Mouse (Mus musculus): ENCODE data around the gene Lsm3. TPM values are rescaled to one million over a fixed set of nuclear protein-coding genes. Genes with fewer than 3 reads are reported as not detected.

The Lsm3 gene
- polyA plus RNA-seq, 1 experiment: 60.7 TPM

DNA sequence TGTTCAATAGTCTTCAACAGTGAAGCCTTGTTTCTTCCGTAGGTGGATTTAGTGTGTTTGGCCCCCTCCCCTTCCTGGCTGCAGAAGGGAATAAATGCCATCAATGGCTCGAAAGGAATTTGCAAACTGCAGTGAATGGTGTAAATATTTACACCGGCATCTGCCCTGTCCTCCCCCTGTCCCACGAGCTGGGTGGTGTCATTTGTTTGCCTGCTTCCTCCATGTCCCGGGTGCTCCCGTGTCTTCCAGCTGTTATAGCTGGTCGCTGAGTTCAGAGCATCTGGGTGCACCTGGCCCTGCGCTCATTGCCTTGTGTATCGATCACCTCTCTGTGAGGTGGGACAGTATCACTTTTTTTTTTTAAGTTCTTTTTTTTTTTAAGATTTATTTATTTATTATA is 50.7 kb downstream of the Lsm3 start:
- Histone ChIP-seq H3K27ac (ENCODE audit: insufficient read depth, low read length) (no peak overlapping the region), H3K4me1 (ENCODE audit: control insufficient read depth, insufficient read depth, low read length) (no peaks in the 10 kb centered on the region), H3K4me3 (ENCODE audit: insufficient read depth, low read length) (no peak overlapping the region)
- no peak for TF ChIP-seq CTCF (IDR thresholded peaks at IDR 0.05; ENCODE audit: extremely low read depth, insufficient read depth, low read length)
- TF ChIP-seq POLR2A (IDR thresholded peaks at IDR 0.05; ENCODE audit: extremely low read depth, insufficient read depth, low read length): no peak

Other genes with a start within 250 kb of the Lsm3 start
- gene Wnt7a, start 104.6 kb upstream of the Lsm3 start, polyA plus RNA-seq (2012; rRNA removed): 8.6 and 9.6 TPM in 2 replicates
- 16.8 and 18.6 TPM in 2 replicates for gene Chchd4, start 42.4 kb upstream of the Lsm3 start, polyA plus RNA-seq (2012; rRNA removed)
- 30.8 and 33.3 TPM in 2 replicates for gene Tmem43, start 42.2 kb upstream of the Lsm3 start, polyA plus RNA-seq (2012; rRNA removed)
- 12.5 and 13.6 TPM in 2 replicates for gene Xpc, start within 50 bp of the Lsm3 start, polyA plus RNA-seq (2012; rRNA removed)
- 94.9 and 105 TPM in 2 replicates for gene Slc6a6, start 168.1 kb downstream of the Lsm3 start, polyA plus RNA-seq (2012; rRNA removed)